ENCODE assay signal across 13 mouse cellular contexts in genomic region chr10:76903694-76904093, GRCm38 (mm10). TPM values are rescaled to one million over a fixed set of nuclear protein-coding genes. Genes with fewer than 3 reads are reported as not detected.
DNase-seq lines count a peak whose midpoint lies in the region; ATAC-seq lines count a peak whose summit lies in the region.
"Had no signal": no experiment of that assay in that cellular context is flagged by ENCODE, and none has a peak within 500 bp of the region (broad histone marks: within the 10 kb centered on the region; RNA-seq: fewer than 3 reads in every experiment).

No protein-coding gene starts in this region.

- no peak for ATAC-seq in forebrain, embryonic 16.5 days
- ATAC-seq in kidney, embryonic 15.5 days (replicated peaks; ENCODE audit: low FRiP score): no peak
- no peak for ATAC-seq in midbrain, embryonic 13.5 days

- H3K4me3 ChIP-seq in forebrain, embryonic 10.5 days: no peak overlapping the region
- H3K4me3 ChIP-seq in forebrain, embryonic 16.5 days (replicated peaks; ENCODE audit: low read length): no peak overlapping the region
- H3K4me3 ChIP-seq in kidney, embryonic 15.5 days (replicated peaks): no peak overlapping the region
- H3K4me3 ChIP-seq in midbrain, embryonic 13.5 days (replicated peaks): no peak overlapping the region
- H3K4me3 ChIP-seq: forebrain, embryonic 12.5 days; neural tube, embryonic 12.5 days had no signal

- H3K9me3 ChIP-seq in forebrain, embryonic 10.5 days: no peaks in the 10 kb centered on the region
- H3K9me3 ChIP-seq in forebrain, embryonic 16.5 days (ENCODE audit: control insufficient read depth, low read length): no peaks in the 10 kb centered on the region
- no peaks in the 10 kb centered on the region for H3K9me3 ChIP-seq in kidney, embryonic 15.5 days (replicated peaks)
- no peaks in the 10 kb centered on the region for H3K9me3 ChIP-seq in midbrain, embryonic 13.5 days
- H3K9me3 ChIP-seq: forebrain, embryonic 12.5 days; neural tube, embryonic 12.5 days had no signal

- no peak for DNase-seq in forebrain, embryonic 10.5 days (ENCODE audit: extremely low spot score, low spot score)
- DNase-seq in kidney, postnatal 14 days: no peak
- peak; percentile 79 for DNase-seq in MN1 (ENCODE audit: low spot score)
- DNase-seq in thymus, postnatal 4 days: no peak
- DNase-seq in right cerebral cortex, postnatal 25 days: no peak
- DNase-seq: cerebellum, adult 11-12 months; kidney, adult 8-10 months had no signal

- WGBS in forebrain, embryonic 10.5 days: 71% methylated on average over 3 of the region's 3 CpGs
- WGBS in forebrain, embryonic 16.5 days: 65% methylated on average over 3 of the region's 3 CpGs
- WGBS in kidney, embryonic 15.5 days: 48% methylated on average over 3 of the region's 3 CpGs
- WGBS in midbrain, embryonic 13.5 days: 82% methylated on average over 3 of the region's 3 CpGs

- H3K4me1 ChIP-seq in forebrain, embryonic 10.5 days: peaks cover 15% of the 10 kb centered on the region
- peaks cover 8% of the 10 kb centered on the region for H3K4me1 ChIP-seq in forebrain, embryonic 16.5 days (replicated peaks; ENCODE audit: control insufficient read depth, insufficient read depth, low read length)
- H3K4me1 ChIP-seq in kidney, embryonic 15.5 days: peaks cover 47% of the 10 kb centered on the region
- peaks cover 22% of the 10 kb centered on the region for H3K4me1 ChIP-seq in midbrain, embryonic 13.5 days (replicated peaks)

- no peak overlapping the region for H3K4me2 ChIP-seq in forebrain, embryonic 16.5 days (ENCODE audit: low read length)
- H3K4me2 ChIP-seq in kidney, embryonic 15.5 days: no peak overlapping the region
- H3K4me2 ChIP-seq in midbrain, embryonic 13.5 days (replicated peaks): no peak overlapping the region
- H3K4me2 ChIP-seq: forebrain, embryonic 12.5 days; neural tube, embryonic 12.5 days had no signal

- peak overlapping the region; percentile 30; the same call in 1 of the 2 replicates for H3K27ac ChIP-seq in forebrain, embryonic 10.5 days
- no peak overlapping the region for H3K27ac ChIP-seq in forebrain, embryonic 16.5 days (ENCODE audit: low read length)
- H3K27ac ChIP-seq in kidney, embryonic 15.5 days: 0 out of 2 replicates have a peak overlapping the region, but pooled peaks have one; percentile 13
- H3K27ac ChIP-seq in midbrain, embryonic 13.5 days: no peak overlapping the region
- H3K27ac ChIP-seq: liver, embryonic 14.5 days; neural tube, embryonic 12.5 days had no signal

- no peaks in the 10 kb centered on the region for H3K36me3 ChIP-seq in forebrain, embryonic 10.5 days (replicated peaks)
- H3K36me3 ChIP-seq in forebrain, embryonic 16.5 days (ENCODE audit: control insufficient read depth, insufficient read depth): no peaks in the 10 kb centered on the region
- no peaks in the 10 kb centered on the region for H3K36me3 ChIP-seq in kidney, embryonic 15.5 days
- H3K36me3 ChIP-seq in midbrain, embryonic 13.5 days: no peaks in the 10 kb centered on the region
- H3K36me3 ChIP-seq: forebrain, embryonic 12.5 days; neural tube, embryonic 12.5 days had no signal

- H3K27me3 ChIP-seq in forebrain, embryonic 10.5 days (ENCODE audit: poor library complexity, severe bottlenecking): no peaks in the 10 kb centered on the region
- H3K27me3 ChIP-seq in forebrain, embryonic 16.5 days (replicated peaks; ENCODE audit: control insufficient read depth, insufficient read depth, low read length): no peaks in the 10 kb centered on the region
- H3K27me3 ChIP-seq in kidney, embryonic 15.5 days: no peaks in the 10 kb centered on the region
- no peaks in the 10 kb centered on the region for H3K27me3 ChIP-seq in midbrain, embryonic 13.5 days
- H3K27me3 ChIP-seq: forebrain, embryonic 12.5 days; neural tube, embryonic 12.5 days had no signal

- H3K9ac ChIP-seq in forebrain, embryonic 16.5 days (replicated peaks; ENCODE audit: low read depth, low read length): no peak overlapping the region
- H3K9ac ChIP-seq in kidney, embryonic 15.5 days: no peak overlapping the region
- H3K9ac ChIP-seq in midbrain, embryonic 13.5 days (replicated peaks): 0 out of 2 replicates have a peak overlapping the region, but pooled peaks have one; percentile 41
- H3K9ac ChIP-seq: forebrain, embryonic 12.5 days; liver, embryonic 14.5 days; neural tube, embryonic 12.5 days had no signal

RNA-seq across cellular contexts. Expression of gene Pcbp3, which starts 58.0 kb away (rescaled TPM):
- 58.4 and 63.3 TPM in 2 replicates for polyA plus RNA-seq in forebrain, embryonic 10.5 days (2016; fragmentation: Nextera tagmentation; extraction: Ambion mirVana)
- 58.9 and 64.2 TPM in 2 replicates for polyA plus RNA-seq in forebrain, embryonic 16.5 days (2015; fragmentation: Nextera tagmentation; extraction: Ambion mirVana)
- 45.4 and 53.0 TPM in 2 replicates for polyA plus RNA-seq in kidney, embryonic 15.5 days (2015; fragmentation: Nextera tagmentation; extraction: Ambion mirVana)
- 55.2 and 55.3 TPM in 2 replicates for polyA plus RNA-seq in midbrain, embryonic 13.5 days (2015; fragmentation: Nextera tagmentation; extraction: Ambion mirVana)

Comparison
In these comparisons a context has a peak if more than half of its experiments do, and no peak if none do; other contexts are left out.
1. H3K27ac ChIP-seq: peak in forebrain, embryonic 10.5 days (single experiment) and kidney, embryonic 15.5 days (single experiment); none in forebrain, embryonic 16.5 days (single experiment) and midbrain, embryonic 13.5 days (single experiment).